Mouse (Mus musculus): ENCODE results near the gene Slc6a13.

The Slc6a13 gene

DNA sequence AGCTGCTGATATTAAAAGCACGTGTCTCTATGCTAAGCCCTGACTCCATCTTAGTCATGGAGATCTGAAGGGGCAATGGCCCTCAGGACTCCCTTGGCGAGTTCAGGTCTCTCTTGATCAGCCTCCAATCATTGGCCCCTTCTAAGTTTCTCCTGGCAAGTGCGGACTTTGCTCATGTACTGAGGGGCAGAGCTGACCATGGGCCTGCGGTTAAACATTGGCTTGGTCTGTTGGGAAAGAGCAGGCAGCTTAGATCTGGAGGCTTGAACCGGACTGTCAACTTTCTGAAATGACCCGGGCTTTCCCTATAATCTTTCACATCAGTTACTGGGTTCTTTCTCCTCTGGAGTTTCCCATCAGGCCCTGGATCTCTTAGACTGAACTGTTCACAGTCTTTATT, 11.0 kb downstream of the Slc6a13 start:
- peak; percentile 34; the same call in 1 of the 2 replicates for TF ChIP-seq GATA4 (IDR thresholded peaks at IDR 0.05; ENCODE audit: insufficient replicate concordance, low read length)

DNA sequence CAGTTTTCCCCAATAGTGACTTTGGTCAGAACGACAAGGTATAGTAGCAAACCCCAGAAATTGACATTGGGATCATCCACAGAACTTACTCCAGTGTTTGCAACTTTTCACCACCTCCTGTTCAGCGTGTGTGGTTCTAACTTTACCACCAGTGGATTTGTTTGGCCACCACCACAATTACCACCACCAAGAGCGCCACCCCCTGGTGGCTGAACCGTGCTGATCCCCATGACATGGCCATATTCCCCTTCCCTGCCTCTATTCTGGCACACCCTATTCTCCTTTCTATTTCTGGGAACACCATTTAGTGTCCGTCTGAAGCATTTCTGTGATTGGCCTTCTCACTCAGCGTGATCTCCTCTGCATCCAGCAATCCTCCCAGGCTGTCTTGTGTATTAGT, 19.1 kb downstream of the Slc6a13 start:
- TF ChIP-seq GATA4 (IDR thresholded peaks at IDR 0.05; ENCODE audit: insufficient replicate concordance, low read length): no peak

DNA sequence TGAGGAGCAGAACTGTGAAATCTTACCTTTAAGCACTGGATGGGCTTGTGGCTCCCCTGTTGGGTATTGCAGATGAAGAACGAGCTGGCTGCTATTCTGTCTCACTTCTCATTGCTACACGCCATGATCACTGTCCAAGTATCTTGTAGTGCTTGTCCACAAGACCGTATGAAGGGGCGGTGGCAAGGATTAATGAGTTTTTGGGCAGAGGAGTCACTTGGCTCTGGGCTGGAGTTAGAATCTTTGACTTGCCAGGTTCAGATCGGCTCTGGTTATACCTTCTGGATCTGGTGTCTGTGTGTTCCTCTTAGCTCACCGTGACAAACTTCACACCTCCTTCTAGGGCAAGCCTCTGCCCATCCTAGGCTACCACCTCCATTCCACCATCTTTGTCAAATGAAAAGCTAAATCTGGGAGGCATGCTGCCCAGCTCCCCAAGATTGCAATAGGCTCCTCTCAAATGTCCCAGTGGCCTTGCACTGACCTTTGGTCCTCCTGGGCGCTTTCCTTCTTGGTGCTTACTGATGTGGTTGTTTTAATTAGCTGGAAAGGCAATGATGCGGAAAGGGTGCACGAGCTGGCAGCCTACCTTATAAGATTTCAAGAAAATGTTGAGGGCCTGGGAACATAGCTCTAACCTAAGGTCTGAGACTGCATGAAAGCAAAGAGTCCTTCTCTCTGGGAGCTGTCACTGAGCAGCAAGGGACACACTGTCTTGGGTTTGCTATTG, 22.5 kb downstream of the Slc6a13 start:
- TF ChIP-seq GATA4 (IDR thresholded peaks at IDR 0.05; ENCODE audit: insufficient replicate concordance, low read length): no peak

DNA sequence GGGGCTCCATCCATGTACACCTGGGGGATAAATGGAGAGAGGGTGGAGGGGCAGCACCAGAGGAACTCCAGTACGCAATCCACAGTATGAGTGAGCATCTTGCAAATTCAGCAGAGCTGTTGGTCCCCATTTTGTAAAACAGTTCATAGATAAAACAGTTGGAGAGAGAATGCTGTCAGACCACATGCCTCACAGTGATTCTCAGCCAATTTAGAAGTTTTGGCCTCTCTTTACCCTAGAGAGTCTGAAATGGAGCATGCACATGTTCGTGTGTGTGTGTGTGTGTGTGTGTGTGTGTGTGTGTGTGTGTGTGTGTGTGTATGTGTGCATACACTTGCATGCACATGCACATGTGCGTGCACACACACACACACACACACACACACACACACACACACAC, 25.3 kb downstream of the Slc6a13 start:
- TF ChIP-seq GATA4 (IDR thresholded peaks at IDR 0.05; ENCODE audit: insufficient replicate concordance, low read length): no peak

DNA sequence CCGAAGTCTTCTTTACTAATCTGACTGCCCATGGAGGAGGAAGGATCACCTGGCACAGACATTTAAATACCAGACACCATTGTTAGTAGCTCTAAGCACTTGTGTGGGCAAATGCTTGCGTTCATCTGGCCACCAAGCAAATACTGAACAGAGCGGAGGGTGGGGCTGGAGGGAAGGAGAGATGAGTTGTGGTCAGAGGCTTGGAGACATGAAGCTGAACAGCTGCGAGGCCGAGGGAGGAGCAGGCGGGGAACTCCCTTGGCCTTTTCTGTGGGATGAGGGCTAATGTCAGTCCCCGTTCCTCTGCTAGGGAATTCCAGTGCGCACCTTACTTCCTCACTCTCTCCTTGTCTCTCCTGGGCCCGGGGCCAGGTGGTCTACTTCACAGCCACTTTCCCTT, 25.7 kb downstream of the Slc6a13 start:
- no peak for TF ChIP-seq GATA4 (IDR thresholded peaks at IDR 0.05; ENCODE audit: insufficient replicate concordance, low read length)

DNA sequence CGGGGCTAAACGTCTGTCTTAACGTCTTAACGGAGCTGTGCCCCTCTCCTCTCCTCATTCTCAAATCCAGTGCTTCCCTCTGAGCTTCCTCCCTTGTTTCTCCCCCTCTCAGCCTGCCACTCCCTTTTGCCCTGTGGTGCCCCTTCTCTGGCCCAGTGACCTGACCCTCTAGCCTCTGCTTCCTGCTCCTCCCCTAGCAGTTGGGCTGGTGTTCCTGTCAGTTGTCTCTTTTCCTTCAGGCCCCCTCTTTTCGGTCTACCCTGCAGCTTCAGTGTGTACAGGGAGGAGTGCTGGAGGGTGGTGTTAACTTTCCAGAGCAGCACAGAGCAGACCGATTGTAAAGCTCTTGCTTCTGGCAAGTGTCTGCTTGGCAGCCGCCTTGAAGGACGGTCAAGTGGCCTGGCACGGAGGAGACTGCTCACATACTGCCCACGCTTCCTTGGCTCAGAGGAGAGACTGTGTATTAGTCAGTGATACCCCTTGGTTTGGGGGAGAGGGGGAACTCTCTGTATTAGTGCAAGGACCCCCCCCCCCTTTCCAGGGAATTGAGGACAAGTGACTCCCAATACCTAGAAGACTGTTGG, 26.6 kb downstream of the Slc6a13 start:
- no peak for TF ChIP-seq GATA4 (IDR thresholded peaks at IDR 0.05; ENCODE audit: insufficient replicate concordance, low read length)

DNA sequence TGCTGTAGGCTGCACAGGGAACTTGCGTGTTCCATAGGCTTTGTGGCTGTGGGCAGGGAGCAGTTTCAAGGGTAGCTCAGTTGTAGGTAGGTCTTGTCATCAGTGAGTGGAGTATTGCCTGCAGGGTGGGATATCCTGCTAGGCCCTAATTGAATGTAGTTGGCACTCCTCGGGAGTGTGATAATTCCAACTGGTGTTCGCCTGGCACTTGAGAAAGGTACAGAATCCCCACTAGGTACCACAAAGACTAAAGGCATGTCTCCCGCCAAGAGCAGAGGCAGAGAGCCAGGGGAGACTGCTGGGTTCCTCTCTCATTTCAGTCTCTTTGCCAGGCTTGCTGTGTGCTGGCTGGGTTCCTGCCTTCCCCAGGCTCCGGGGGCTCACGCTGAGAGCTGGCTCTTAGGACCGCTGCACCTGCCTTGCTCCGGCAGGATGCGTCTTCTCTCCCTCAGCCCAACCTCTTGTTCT, 28.4 kb downstream of the Slc6a13 start:
- TF ChIP-seq GATA4 (IDR thresholded peaks at IDR 0.05; ENCODE audit: insufficient replicate concordance, low read length): no peak

DNA sequence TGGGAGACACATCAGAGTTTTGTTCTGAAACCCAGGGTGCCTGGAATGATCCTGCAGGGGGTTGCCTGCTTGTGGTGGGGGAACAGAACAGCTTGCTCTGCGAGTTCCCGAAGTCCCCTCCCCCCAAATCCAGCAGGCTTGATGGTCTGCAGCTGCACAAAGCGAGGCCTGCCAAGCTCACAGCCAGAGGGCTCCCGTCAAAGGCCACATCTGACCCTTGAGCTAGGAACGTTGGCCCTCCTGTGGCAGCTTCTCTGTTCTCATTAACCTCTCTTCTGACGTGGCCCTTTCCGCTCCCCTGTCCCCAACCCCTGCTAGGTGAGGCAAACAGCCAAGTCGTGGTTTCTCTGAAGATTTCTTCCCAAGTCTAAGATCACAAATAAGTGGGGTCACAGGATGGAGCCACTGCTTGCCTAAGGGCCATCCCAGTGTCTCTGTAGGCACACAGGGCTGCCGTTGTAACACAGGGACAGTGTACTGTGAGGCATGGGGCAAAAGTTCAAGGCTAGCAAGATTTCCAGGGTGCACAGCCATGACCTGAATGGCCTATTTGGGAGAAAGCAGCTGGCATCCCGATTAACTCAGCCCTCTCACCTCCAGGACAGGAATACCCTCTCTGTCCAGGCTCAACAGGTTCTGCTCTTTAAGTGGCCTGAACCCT, 30.0 kb downstream of the Slc6a13 start:
- TF ChIP-seq GATA4 (IDR thresholded peaks at IDR 0.05; ENCODE audit: insufficient replicate concordance, low read length): peak; percentile 20; the same call in 1 of the 2 replicates

DNA sequence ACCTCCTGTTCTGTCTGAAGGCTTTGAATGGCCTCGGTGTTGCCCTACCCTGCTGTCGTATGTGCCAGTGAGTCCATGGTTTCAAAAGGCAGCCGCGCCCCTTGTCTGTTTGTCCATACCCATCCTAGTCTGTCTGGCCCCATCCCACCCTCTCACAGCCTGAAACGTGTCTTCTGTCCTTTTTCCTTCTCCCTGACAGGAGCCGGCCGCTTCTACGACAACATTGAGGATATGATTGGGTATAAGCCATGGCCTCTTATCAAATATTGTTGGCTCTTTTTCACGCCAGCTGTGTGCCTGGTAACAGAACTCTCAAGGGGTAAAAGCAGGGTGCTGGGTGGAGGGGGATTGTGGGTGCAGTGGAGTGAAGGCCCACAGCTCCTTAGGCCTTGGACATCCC, 35.8 kb downstream of the Slc6a13 start:
- TF ChIP-seq GATA4 (IDR thresholded peaks at IDR 0.05; ENCODE audit: insufficient replicate concordance, low read length): no peak

DNA sequence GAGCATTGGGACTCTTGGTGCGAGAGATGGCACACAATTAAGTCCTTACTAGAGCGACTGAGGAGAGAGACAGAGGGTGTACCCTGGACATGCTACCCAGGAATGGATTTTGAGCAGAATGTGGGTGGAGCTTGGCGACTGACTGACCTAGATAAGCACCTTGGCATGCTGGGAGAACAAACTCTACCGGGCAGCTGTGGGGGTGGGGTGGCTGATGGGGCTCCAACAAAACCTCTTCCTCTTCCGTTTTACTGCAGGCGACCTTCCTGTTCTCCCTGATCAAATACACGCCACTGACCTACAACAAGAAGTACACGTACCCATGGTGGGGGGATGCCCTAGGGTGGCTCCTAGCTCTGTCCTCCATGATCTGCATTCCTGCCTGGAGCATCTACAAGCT, 36.5 kb downstream of the Slc6a13 start:
- TF ChIP-seq GATA4 (IDR thresholded peaks at IDR 0.05; ENCODE audit: insufficient replicate concordance, low read length): peak; percentile 75

DNA sequence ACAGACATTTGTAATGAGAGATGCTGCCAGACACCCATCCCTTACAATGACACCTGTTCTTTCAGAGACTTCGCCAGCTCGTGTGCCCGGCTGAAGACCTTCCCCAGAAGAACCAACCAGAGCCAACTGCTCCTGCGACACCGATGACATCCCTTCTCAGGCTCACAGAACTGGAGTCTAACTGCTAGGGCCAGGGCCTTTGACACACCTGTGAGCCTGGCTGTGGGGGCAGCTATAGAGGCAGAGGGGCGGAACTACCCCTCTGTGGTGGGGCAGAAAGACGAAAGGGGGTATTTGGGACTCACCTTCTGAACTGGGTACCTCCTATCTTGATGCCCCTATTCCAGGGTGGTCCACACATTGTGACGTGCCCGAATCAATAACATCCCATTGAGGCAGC, 37.2 kb downstream of the Slc6a13 start:
- TF ChIP-seq GATA4 (IDR thresholded peaks at IDR 0.05; ENCODE audit: insufficient replicate concordance, low read length): no peak

DNA sequence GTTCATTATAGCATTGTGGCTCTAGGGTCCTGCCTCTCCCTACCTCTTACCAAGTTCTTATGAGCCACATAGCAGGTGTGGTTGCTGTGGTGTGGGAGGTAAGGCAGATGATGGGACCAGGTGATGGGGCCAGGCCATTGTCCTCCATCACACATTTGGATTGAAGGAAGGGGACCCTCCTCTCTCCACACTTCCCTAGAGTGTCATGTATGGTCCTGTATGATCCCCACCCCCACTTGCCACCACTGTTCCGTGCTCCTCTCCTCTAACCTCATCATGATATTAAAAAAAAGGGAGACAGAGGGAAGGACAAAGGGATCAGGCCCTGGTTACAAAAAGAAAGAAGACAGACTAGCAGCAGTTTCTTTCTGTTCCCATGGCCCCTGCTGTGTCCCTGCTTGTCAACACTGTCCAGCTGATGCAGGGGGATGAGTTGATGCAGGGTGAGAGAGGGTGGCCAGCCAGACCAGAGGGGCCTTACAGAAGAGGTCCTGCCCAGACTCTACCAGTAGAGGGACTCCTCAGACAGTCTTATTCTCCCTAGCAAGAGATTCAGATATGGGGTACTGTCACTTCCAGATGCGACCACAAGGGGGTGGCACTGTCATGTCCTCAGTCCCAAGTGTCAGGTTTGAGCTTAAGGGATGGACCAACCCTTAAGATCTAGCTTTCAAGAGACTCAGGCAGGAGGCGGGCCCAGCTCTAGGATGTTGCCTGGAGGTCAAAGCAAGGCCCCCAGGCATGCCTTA, 37.9 kb downstream of the Slc6a13 start:
- no peak for TF ChIP-seq GATA4 (IDR thresholded peaks at IDR 0.05; ENCODE audit: insufficient replicate concordance, low read length)

DNA sequence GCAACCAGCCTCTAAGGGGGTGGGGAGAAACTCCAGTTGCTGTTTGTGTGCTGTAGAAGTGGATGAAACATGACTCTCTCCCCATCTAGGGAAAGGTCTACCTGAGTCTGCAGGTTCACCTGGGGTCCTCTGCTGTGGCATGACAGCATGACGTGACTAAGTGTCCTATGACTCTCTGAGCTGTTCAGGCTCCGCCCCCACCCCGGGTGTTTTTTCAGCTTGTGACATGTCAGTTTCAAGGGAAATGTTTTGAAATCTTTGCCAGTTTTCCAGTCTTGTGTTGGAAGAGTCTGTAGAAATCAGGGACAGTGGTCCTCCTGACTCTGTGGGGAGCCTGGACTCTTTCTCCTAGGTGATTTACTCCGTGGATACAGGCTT, 38.5 kb downstream of the Slc6a13 start:
- no peak for TF ChIP-seq GATA4 (IDR thresholded peaks at IDR 0.05; ENCODE audit: insufficient replicate concordance, low read length)

DNA sequence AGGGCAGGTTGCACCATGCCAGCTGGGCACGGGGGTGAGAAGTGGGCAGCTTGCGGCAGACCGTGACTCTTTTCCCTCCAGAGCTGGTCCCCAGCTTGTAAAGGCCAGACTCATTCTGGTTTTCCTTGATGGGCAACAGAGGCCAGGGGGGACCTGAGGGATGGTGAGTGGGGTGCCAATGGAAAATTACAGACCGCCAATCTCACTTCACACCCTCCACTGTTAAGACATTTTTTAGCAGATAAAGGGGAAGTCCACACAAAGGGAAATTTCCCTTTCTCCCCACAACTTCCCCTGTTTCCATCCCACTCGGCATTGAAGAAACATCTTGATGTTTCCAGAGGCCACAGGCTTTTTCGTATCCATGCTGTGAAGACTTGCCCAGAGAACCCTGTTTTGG, 41.6 kb downstream of the Slc6a13 start:
- no peak for TF ChIP-seq GATA4 (IDR thresholded peaks at IDR 0.05; ENCODE audit: insufficient replicate concordance, low read length)

DNA sequence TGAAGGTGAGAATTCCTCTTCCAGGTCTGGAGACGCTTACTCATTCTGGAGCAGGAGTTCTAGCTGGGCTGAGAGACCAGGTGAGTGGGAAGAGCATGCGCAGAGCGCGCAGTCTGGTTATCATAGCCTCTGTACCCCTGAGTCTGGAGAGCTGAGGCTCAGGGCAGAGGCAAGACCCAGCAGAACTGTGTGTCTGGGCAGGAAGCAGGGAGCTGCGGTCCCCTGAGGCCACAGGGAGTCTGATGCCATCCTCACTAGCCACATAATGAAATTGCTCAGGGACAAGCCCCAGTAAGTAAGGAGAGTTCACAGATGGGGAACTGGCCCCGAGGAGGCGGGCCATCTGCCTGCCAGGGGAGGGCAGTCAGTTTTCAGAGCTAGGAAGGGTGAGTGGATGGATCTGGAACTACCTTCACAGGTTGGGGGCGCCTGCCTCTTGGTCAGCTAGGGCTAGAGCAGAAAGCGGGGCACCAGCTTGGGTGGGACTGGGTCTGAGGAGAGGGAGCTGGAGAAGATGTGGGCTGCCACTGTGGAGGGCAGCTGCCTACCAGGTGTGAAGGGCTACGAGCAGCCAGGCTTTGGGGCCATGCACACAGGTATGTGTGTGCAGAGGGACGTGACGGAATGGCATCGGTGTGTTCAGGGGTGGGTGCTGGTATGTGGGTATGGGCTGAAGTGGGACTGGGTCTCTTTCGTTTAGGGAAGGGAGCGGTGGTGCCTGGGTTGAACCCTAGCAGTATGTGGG, 43.2 kb downstream of the Slc6a13 start, which contains the start of gene Slc6a12:
TSS of gene Slc6a12 (plus strand) at position 51 of the 745 bp plus-strand sequence.
- no peak for TF ChIP-seq GATA4 (IDR thresholded peaks at IDR 0.05; ENCODE audit: insufficient replicate concordance, low read length)
